Mouse (Mus musculus): ENCODE data around the gene Zfp174. TPM values are rescaled to one million over a fixed set of nuclear protein-coding genes. Genes with fewer than 3 reads are reported as not detected.
"Not testable (repeated sequence)": the region's sequence is repeated elsewhere in the genome, so short reads cannot be mapped to it uniquely, and the experiment has no call there.

Gene Zfp174
- 3.8 and 4.0 TPM in 2 replicates for total RNA-seq (2014; rRNA removed)
- polyA plus RNA-seq (2015; fragmentation: Nextera tagmentation; extraction: Ambion mirVana): 1.9 and 2.0 TPM in 2 replicates

DNA sequence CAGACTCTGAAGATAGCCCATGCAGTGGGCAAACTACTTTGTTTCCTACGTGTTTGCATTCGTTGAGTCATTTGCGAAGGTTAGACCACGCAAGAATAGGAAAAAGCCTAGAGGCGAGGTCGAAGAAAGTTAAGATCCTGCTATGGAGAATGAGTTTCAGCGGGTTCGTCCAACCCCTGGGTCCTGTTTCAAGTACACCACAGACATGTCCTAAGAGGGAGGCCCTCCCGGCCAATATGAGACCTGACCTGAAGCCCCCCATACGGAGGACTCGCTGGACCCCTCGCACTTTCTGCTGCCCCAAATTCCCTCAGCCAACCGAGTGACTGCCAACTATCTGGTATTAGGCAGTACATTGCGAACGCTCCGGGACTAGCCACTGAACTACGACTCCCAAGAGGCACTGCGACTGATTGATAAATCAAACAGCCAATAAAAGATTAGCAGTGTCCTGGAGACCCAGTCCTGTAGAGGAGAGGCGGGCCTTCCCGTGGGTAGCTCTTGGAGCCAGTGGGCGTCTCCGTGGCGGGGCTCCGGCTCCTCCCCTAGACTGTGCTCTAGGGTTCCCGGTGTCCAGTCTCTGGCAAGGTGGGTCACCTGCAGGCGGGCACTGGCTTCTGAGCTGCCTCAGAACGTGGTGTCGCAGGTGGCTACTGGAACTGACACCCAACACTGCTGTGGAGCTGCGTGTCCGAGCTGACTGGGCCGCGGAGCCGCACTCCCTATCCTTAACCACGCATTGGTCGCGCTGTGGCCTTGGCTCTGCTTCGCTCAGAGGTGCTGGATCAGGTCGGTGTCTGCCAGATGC is at the start of gene Zfp174:
Gene Zfp174 (plus strand): TSS at position 558 of the 808 bp plus-strand sequence.
- peak within 1 kb of the TSS; percentile 64 for H3K4me3 ChIP-seq (ENCODE audit: low read depth, low read length)
- no peaks in the 10 kb centered on the region for H3K36me3 ChIP-seq (ENCODE audit: insufficient read depth, low read length)
- 4% methylated on average over 38 of the region's 38 CpGs for WGBS
- peak within 1 kb of the TSS; percentile 70 for H3K9ac ChIP-seq (replicated peaks; ENCODE audit: low read length, poor library complexity, severe bottlenecking)
- H3K27ac ChIP-seq (ENCODE audit: low read depth, low read length): peak within 1 kb of the TSS; percentile 63
- peaks cover 7% of the 10 kb centered on the region; the same call in 1 of the 2 replicates for H3K4me1 ChIP-seq (ENCODE audit: insufficient read depth, low read length)
- ATAC-seq (ENCODE audit: low FRiP score): peak; percentile 99
- peak within 1 kb of the TSS; percentile 66 for H3K4me2 ChIP-seq (ENCODE audit: low read depth, low read length, poor library complexity, severe bottlenecking)
- peak; percentile 99 for DNase-seq (ENCODE audit: low spot score)
- TF ChIP-seq CTCF (IDR thresholded peaks at IDR 0.05): 0 out of 2 replicates have a peak, but pooled peaks have one; percentile 2
- no peaks in the 10 kb centered on the region for H3K9me3 ChIP-seq (ENCODE audit: low read length)
- H3K27me3 ChIP-seq (ENCODE audit: insufficient read depth, low read length): no peaks in the 10 kb centered on the region

DNA sequence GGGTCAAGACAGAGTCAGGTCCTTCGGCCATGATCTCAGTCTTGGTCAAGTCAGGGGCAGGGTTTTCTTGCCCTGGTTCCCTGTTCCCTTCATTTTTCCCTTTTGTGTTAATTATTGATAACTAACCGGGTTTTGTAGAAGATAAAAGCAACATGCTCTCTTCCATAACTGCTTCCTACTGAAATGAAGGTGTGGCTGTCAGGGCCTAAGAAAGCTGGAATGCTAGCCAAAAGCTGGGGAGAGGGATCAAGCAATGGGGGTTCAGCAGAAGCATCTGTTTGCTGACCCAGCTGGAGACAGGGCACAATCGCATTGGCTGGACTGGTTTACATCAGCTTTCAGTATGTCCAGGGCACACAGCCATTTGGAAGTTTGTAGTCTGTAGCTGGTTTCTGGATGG is 38.9 kb upstream of the Zfp174 start:
- DNase-seq (ENCODE audit: low spot score): no peak

DNA sequence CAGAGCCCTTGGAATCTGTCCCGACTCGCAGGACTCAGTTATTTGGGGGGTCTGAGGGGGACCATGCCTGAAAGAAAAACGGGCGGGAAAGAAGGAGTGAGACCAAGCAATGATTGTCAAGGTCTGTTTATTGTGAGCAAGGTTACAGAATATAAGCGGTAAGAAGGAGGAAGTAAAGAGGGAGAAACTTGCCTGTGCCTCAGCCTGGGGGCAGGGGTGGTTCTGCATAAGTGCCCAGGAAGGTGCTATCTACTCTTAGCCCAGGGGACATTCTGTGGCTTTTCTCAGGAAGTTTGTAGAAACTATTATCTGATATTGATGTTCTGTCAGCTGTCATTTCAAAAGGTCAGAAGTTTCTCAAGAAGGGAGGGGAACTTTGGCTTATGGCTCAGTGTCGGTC is 32.4 kb upstream of the Zfp174 start:
- not testable (repeated sequence) for H3K4me1 ChIP-seq (ENCODE audit: insufficient read depth, low read length); H3K27ac ChIP-seq (ENCODE audit: low read depth, low read length); H3K36me3 ChIP-seq (ENCODE audit: insufficient read depth, low read length); H3K9me3 ChIP-seq (ENCODE audit: low read length); H3K27me3 ChIP-seq (ENCODE audit: insufficient read depth, low read length); H3K4me2 ChIP-seq (ENCODE audit: low read depth, low read length, poor library complexity, severe bottlenecking); H3K4me3 ChIP-seq (ENCODE audit: low read depth, low read length); DNase-seq (ENCODE audit: low spot score); H3K9ac ChIP-seq (replicated peaks; ENCODE audit: low read length, poor library complexity, severe bottlenecking); ATAC-seq (ENCODE audit: low FRiP score)
- 83% methylated on average over 6 of the region's 6 CpGs for WGBS

More for the DNA sequence above, 38.9 kb upstream of the Zfp174 start:
- Histone ChIP-seq H3K4me3 (ENCODE audit: low read depth, low read length) (no peak overlapping the region), H3K4me2 (ENCODE audit: low read depth, low read length, poor library complexity, severe bottlenecking) (no peak overlapping the region), H3K4me1 (ENCODE audit: insufficient read depth, low read length) (no peaks in the 10 kb centered on the region), H3K9me3 (ENCODE audit: low read length) (no peaks in the 10 kb centered on the region), H3K36me3 (ENCODE audit: insufficient read depth, low read length) (no peaks in the 10 kb centered on the region), H3K27me3 (ENCODE audit: insufficient read depth, low read length) (no peaks in the 10 kb centered on the region), H3K9ac (replicated peaks; ENCODE audit: low read length, poor library complexity, severe bottlenecking) (no peak overlapping the region), H3K27ac (ENCODE audit: low read depth, low read length) (no peak overlapping the region)
- no peak for ATAC-seq (ENCODE audit: low FRiP score)
- WGBS: 85% methylated on average over 3 of the region's 3 CpGs
- no peak for TF ChIP-seq CTCF (IDR thresholded peaks at IDR 0.05)

DNA sequence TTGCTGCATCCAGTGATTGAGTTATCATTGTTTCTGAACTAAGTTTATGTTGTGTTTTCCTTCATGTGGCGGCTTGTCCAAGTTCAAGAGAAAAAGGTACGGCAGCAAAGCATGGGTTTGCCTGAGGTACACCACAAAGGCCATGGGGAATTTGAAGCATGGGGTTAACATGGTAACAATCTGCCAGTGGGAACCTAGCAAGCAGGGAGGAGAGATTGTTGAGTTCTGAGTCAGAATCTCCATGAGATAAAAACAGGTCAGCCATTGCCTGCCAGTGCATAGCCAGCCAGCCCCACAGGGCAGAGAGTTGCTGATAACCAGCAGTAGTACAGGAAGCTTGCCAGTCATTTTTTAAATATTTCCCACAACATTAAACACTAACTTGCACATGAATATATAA is 26.9 kb upstream of the Zfp174 start:
- no peaks in the 10 kb centered on the region for H3K9me3 ChIP-seq (ENCODE audit: low read length)
- H3K4me1 ChIP-seq (ENCODE audit: insufficient read depth, low read length): no peaks in the 10 kb centered on the region
- H3K9ac ChIP-seq (replicated peaks; ENCODE audit: low read length, poor library complexity, severe bottlenecking): no peak overlapping the region
- no peak overlapping the region for H3K4me2 ChIP-seq (ENCODE audit: low read depth, low read length, poor library complexity, severe bottlenecking)
- WGBS: 91% methylated on average over 2 of the region's 2 CpGs
- no peak overlapping the region for H3K27ac ChIP-seq (ENCODE audit: low read depth, low read length)
- no peaks in the 10 kb centered on the region for H3K27me3 ChIP-seq (ENCODE audit: insufficient read depth, low read length)
- H3K36me3 ChIP-seq (ENCODE audit: insufficient read depth, low read length): no peaks in the 10 kb centered on the region
- ATAC-seq (ENCODE audit: low FRiP score) (no peak), DNase-seq (ENCODE audit: low spot score) (no peak)
- no peak overlapping the region for H3K4me3 ChIP-seq (ENCODE audit: low read depth, low read length)
- TF ChIP-seq CTCF (IDR thresholded peaks at IDR 0.05): no peak

- no peak for TF ChIP-seq CTCF (IDR thresholded peaks at IDR 0.05)
- WGBS: 60% methylated on average over 3 of the region's 3 CpGs
- H3K9ac ChIP-seq (replicated peaks; ENCODE audit: low read length, poor library complexity, severe bottlenecking): no peak overlapping the region
Observed at GRCm38 (mm10) chr16:3828021-3828420, 19.0 kb upstream of the Zfp174 start.

DNA sequence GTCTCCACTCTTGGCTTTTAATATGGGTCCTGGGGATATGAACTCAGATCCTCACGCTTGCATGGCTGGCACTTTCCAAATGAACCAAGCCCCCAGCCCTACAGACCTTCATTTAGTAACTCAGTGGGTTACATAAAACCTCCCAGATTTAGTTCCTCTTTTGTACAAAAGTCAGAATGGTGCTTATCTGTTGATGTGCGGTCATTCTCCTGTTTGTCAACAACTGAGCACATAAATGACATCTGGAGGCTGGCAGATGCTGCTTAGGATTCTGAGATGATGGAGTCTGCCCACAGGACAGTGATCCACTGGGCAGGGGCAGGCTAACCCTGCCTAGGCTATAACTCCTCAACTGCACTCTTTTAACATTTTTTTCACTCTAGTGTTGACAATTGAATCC is 17.3 kb upstream of the Zfp174 start:
- Histone ChIP-seq H3K4me2 (ENCODE audit: low read depth, low read length, poor library complexity, severe bottlenecking) (no peak overlapping the region), H3K9me3 (ENCODE audit: low read length) (no peaks in the 10 kb centered on the region), H3K27me3 (ENCODE audit: insufficient read depth, low read length) (no peaks in the 10 kb centered on the region), H3K36me3 (ENCODE audit: insufficient read depth, low read length) (no peaks in the 10 kb centered on the region), H3K4me1 (ENCODE audit: insufficient read depth, low read length) (no peaks in the 10 kb centered on the region), H3K4me3 (ENCODE audit: low read depth, low read length) (no peak overlapping the region), H3K9ac (replicated peaks; ENCODE audit: low read length, poor library complexity, severe bottlenecking) (no peak overlapping the region), H3K27ac (ENCODE audit: low read depth, low read length) (no peak overlapping the region)
- DNase-seq (ENCODE audit: low spot score) (no peak), ATAC-seq (ENCODE audit: low FRiP score) (no peak)
- TF ChIP-seq CTCF (IDR thresholded peaks at IDR 0.05): no peak
- 84% methylated on average over 2 of the region's 2 CpGs for WGBS

More at GRCm38 (mm10) chr16:3828021-3828420, 19.0 kb upstream of the Zfp174 start:
- Histone ChIP-seq H3K9me3 (ENCODE audit: low read length) (no peaks in the 10 kb centered on the region), H3K27me3 (ENCODE audit: insufficient read depth, low read length) (no peaks in the 10 kb centered on the region), H3K4me2 (ENCODE audit: low read depth, low read length, poor library complexity, severe bottlenecking) (no peak overlapping the region), H3K27ac (ENCODE audit: low read depth, low read length) (no peak overlapping the region), H3K36me3 (ENCODE audit: insufficient read depth, low read length) (no peaks in the 10 kb centered on the region), H3K4me3 (ENCODE audit: low read depth, low read length) (no peak overlapping the region), H3K4me1 (ENCODE audit: insufficient read depth, low read length) (no peaks in the 10 kb centered on the region)
- ATAC-seq (ENCODE audit: low FRiP score) (no peak), DNase-seq (ENCODE audit: low spot score) (no peak)

Measured in midbrain, postnatal 0 days (tissue).